Mouse (Mus musculus): ENCODE measurements around the gene Gm20388.

GRCm38 (mm10) chr8:120404609-120405036, 494.0 kb downstream of the Gm20388 start:
- TF ChIP-seq POLR2A (IDR thresholded peaks at IDR 0.05; ENCODE audit: extremely low read depth, insufficient read depth, low read length) (no peak), CTCF (IDR thresholded peaks at IDR 0.05; ENCODE audit: extremely low read depth, insufficient read depth, low read length) (peak; percentile 46)

Measured in cortical plate, adult 2 months (tissue).